Mouse (Mus musculus) embryo, embryonic 11.5 days (tissue): Measurements from ENCODE around the gene Olfr308.
"Not testable (repeated sequence)": the region's sequence is repeated elsewhere in the genome, so short reads cannot be mapped to it uniquely, and the experiment has no call there.

Source experiments
- DNase-seq: peaks from one replicate; pipeline ENCODE4 v3.0.0-alpha.2; 2012; ENCODE audit warnings: low read depth, low spot score

The Olfr308 gene

GRCm38 (mm10) chr7:86325530-86325929 lies at the start of gene Olfr308:
Olfr308 (minus strand) TSS chr7:86325630.
- DNase-seq: no peak

GRCm38 (mm10) chr7:86366828-86367227 lies 41.4 kb upstream of the Olfr308 start, which contains the start of gene Olfr305:
Olfr305 (minus strand) TSS chr7:86366928.
- DNase-seq: no peak

- DNase-seq: not testable (repeated sequence)
Measured at GRCm38 (mm10) chr7:86346296-86346695, 20.9 kb upstream of the Olfr308 start.

DNA sequence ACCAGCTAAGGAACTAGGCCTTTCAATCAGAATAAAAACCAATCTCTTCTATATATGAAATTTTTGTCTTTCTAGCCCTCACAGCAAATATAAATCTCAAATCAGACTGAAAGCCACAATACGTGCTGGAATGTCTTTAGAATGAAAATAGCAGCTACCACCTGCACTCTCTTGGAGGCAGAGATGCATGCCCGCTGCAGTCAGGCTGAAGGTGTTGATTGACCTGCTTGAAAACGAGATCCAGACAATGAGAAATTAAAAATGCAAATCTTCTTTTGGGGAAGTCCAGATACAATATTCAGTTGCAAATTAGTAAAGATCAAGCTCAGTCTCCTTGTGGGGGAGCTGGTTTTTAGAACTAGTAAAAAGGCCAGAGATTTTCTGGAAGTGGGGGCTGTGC lies 18.8 kb upstream of the Olfr308 start:
- no peak for DNase-seq

- no peak for DNase-seq
Measured at GRCm38 (mm10) chr7:86342881-86343565, 17.6 kb upstream of the Olfr308 start.

- DNase-seq: no peak
Measured at GRCm38 (mm10) chr7:86337486-86337885, 12.1 kb upstream of the Olfr308 start, which contains the start of gene Olfr307. Olfr307 (minus strand) TSS chr7:86337586.

DNA sequence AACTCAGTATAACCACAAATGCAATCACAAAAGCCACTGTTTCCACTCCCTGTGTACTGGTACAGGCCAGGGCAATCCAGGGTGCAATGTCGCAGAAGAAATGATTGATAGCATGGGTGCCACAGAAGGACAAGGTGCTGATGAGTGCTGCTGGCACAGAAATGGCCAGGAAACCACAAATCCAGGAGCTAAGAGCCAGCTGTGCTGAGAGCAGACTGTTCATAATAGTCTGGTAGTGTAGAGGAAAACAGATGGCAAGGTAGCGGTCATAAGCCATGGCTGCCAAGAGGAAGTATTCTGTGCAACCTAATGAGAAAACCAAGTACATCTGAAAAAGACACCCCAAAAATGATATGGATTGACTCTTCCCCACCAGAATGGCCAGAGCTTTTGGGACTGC lies 4.1 kb downstream of the Olfr308 start:
- DNase-seq: no peak

DNA sequence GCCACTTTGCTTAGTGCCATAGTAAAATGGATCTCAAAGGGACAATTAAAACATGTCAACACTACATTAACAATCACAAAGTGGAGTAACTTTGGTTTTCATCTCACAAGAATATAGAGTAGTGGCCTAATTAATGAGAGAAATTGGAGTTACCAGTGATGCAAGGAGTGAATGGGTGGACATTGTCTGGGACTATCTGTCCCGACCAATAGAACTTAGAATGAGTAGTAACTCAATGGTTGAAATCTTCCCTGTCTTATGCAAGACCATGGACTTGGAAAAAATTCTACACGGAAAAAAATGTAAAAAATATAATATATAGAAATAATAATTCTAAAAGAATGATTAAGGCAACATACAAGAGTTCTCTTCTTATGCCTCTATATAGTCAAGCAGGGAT lies 11.8 kb downstream of the Olfr308 start, which contains the start of gene Olfr309:
Gene Olfr309, minus strand, starts transcription at position 101 of the 400 bp plus-strand sequence.
- no peak for DNase-seq

GRCm38 (mm10) chr7:86277072-86277471 lies 48.4 kb downstream of the Olfr308 start, which contains the start of gene Olfr310:
Olfr310 (minus strand) TSS chr7:86277172.
- no peak for DNase-seq
